Mouse (Mus musculus): ENCODE data around the gene Bmpr1b. TPM values are rescaled to one million over a fixed set of nuclear protein-coding genes. Genes with fewer than 3 reads are reported as not detected.

Bmpr1b gene
- polyA plus RNA-seq, 1 experiment from 2014 or later: 2.7 TPM

GRCm38 (mm10) chr3:142125556-142125955 is 43.7 kb downstream of the Bmpr1b start:
- no peaks in the 10 kb centered on the region for H3K36me3 ChIP-seq (ENCODE audit: control insufficient read depth, insufficient read depth, low read length)
- no peaks in the 10 kb centered on the region for H3K4me1 ChIP-seq (replicated peaks; ENCODE audit: control insufficient read depth, insufficient read depth)
- H3K27me3 ChIP-seq (ENCODE audit: control insufficient read depth, insufficient read depth, low read length): no peaks in the 10 kb centered on the region
- H3K4me2 ChIP-seq (replicated peaks; ENCODE audit: low read depth): no peak overlapping the region
- TF ChIP-seq EP300 (optimal IDR thresholded peaks at IDR 0.05): no peak
- no peak for TF ChIP-seq CTCF (IDR thresholded peaks at IDR 0.05; ENCODE audit: low read depth)
- H3K9me3 ChIP-seq (ENCODE audit: control insufficient read depth, low read length): no peaks in the 10 kb centered on the region
- DNase-seq (ENCODE audit: low spot score) (no peak), ATAC-seq (ENCODE audit: low FRiP score, low TSS enrichment) (no peak)
- H3K27ac ChIP-seq (replicated peaks): no peak overlapping the region
- H3K4me3 ChIP-seq (ENCODE audit: low read depth, low read length): no peak overlapping the region
- 49% methylated on average over 2 of the region's 2 CpGs for WGBS
- H3K9ac ChIP-seq (ENCODE audit: low read length): no peak overlapping the region

GRCm38 (mm10) chr3:142124255-142124654 is 45.0 kb downstream of the Bmpr1b start:
- Histone ChIP-seq H3K4me3 (ENCODE audit: low read depth, low read length) (no peak overlapping the region), H3K36me3 (ENCODE audit: control insufficient read depth, insufficient read depth, low read length) (no peaks in the 10 kb centered on the region), H3K4me2 (replicated peaks; ENCODE audit: low read depth) (no peak overlapping the region), H3K9ac (ENCODE audit: low read length) (no peak overlapping the region), H3K4me1 (replicated peaks; ENCODE audit: control insufficient read depth, insufficient read depth) (no peaks in the 10 kb centered on the region), H3K27ac (replicated peaks) (no peak overlapping the region), H3K27me3 (ENCODE audit: control insufficient read depth, insufficient read depth, low read length) (no peaks in the 10 kb centered on the region), H3K9me3 (ENCODE audit: control insufficient read depth, low read length) (no peaks in the 10 kb centered on the region)
- DNase-seq (ENCODE audit: low spot score): no peak
- TF ChIP-seq CTCF (IDR thresholded peaks at IDR 0.05; ENCODE audit: low read depth) (no peak), EP300 (optimal IDR thresholded peaks at IDR 0.05) (no peak)
- WGBS: 64% methylated on average over 6 of the region's 6 CpGs
- no peak for ATAC-seq (ENCODE audit: low FRiP score, low TSS enrichment)

GRCm38 (mm10) chr3:142122376-142122775 is 46.8 kb downstream of the Bmpr1b start:
- ATAC-seq (ENCODE audit: low FRiP score, low TSS enrichment): no peak
- DNase-seq (ENCODE audit: low spot score): no peak
- Histone ChIP-seq H3K36me3 (ENCODE audit: control insufficient read depth, insufficient read depth, low read length) (no peaks in the 10 kb centered on the region), H3K4me2 (replicated peaks; ENCODE audit: low read depth) (no peak overlapping the region), H3K9ac (ENCODE audit: low read length) (no peak overlapping the region), H3K27ac (replicated peaks) (no peak overlapping the region), H3K27me3 (ENCODE audit: control insufficient read depth, insufficient read depth, low read length) (no peaks in the 10 kb centered on the region), H3K4me3 (ENCODE audit: low read depth, low read length) (no peak overlapping the region), H3K9me3 (ENCODE audit: control insufficient read depth, low read length) (no peaks in the 10 kb centered on the region), H3K4me1 (replicated peaks; ENCODE audit: control insufficient read depth, insufficient read depth) (no peaks in the 10 kb centered on the region)
- 76% methylated on average over 5 of the region's 5 CpGs for WGBS
- TF ChIP-seq CTCF (IDR thresholded peaks at IDR 0.05; ENCODE audit: low read depth) (no peak), EP300 (optimal IDR thresholded peaks at IDR 0.05) (no peak)

- Histone ChIP-seq H3K27ac (replicated peaks) (no peak overlapping the region), H3K4me3 (ENCODE audit: low read depth, low read length) (no peak overlapping the region), H3K27me3 (ENCODE audit: control insufficient read depth, insufficient read depth, low read length) (no peaks in the 10 kb centered on the region), H3K4me2 (replicated peaks; ENCODE audit: low read depth) (no peak overlapping the region), H3K9ac (ENCODE audit: low read length) (no peak overlapping the region), H3K36me3 (ENCODE audit: control insufficient read depth, insufficient read depth, low read length) (no peaks in the 10 kb centered on the region), H3K9me3 (ENCODE audit: control insufficient read depth, low read length) (no peaks in the 10 kb centered on the region), H3K4me1 (replicated peaks; ENCODE audit: control insufficient read depth, insufficient read depth) (no peaks in the 10 kb centered on the region)
- TF ChIP-seq EP300 (optimal IDR thresholded peaks at IDR 0.05) (no peak), CTCF (IDR thresholded peaks at IDR 0.05; ENCODE audit: low read depth) (no peak)
- WGBS: 69% methylated on average over 3 of the region's 3 CpGs
- DNase-seq (ENCODE audit: low spot score) (no peak), ATAC-seq (ENCODE audit: low FRiP score, low TSS enrichment) (no peak)
Observed at GRCm38 (mm10) chr3:142120795-142121194, 48.4 kb downstream of the Bmpr1b start.

GRCm38 (mm10) chr3:142114762-142115316 is 54.4 kb downstream of the Bmpr1b start:
- Histone ChIP-seq H3K36me3 (ENCODE audit: control insufficient read depth, insufficient read depth, low read length) (no peaks in the 10 kb centered on the region), H3K27me3 (ENCODE audit: control insufficient read depth, insufficient read depth, low read length) (no peaks in the 10 kb centered on the region), H3K4me2 (replicated peaks; ENCODE audit: low read depth) (no peak overlapping the region), H3K27ac (replicated peaks) (no peak overlapping the region), H3K4me1 (replicated peaks; ENCODE audit: control insufficient read depth, insufficient read depth) (no peaks in the 10 kb centered on the region), H3K4me3 (ENCODE audit: low read depth, low read length) (no peak overlapping the region), H3K9me3 (ENCODE audit: control insufficient read depth, low read length) (no peaks in the 10 kb centered on the region), H3K9ac (ENCODE audit: low read length) (no peak overlapping the region)
- no peak for DNase-seq (ENCODE audit: low spot score)
- TF ChIP-seq EP300 (optimal IDR thresholded peaks at IDR 0.05): no peak
- no peak for ATAC-seq (ENCODE audit: low FRiP score, low TSS enrichment)
- WGBS: 69% methylated on average over 6 of the region's 6 CpGs

- Histone ChIP-seq H3K9ac (ENCODE audit: low read length) (no peak overlapping the region), H3K4me2 (replicated peaks; ENCODE audit: low read depth) (no peak overlapping the region), H3K36me3 (ENCODE audit: control insufficient read depth, insufficient read depth, low read length) (no peaks in the 10 kb centered on the region), H3K4me3 (ENCODE audit: low read depth, low read length) (no peak overlapping the region), H3K27me3 (ENCODE audit: control insufficient read depth, insufficient read depth, low read length) (no peaks in the 10 kb centered on the region), H3K9me3 (ENCODE audit: control insufficient read depth, low read length) (no peaks in the 10 kb centered on the region), H3K27ac (replicated peaks) (no peak overlapping the region), H3K4me1 (replicated peaks; ENCODE audit: control insufficient read depth, insufficient read depth) (no peaks in the 10 kb centered on the region)
- DNase-seq (ENCODE audit: low spot score) (no peak), ATAC-seq (ENCODE audit: low FRiP score, low TSS enrichment) (no peak)
- 72% methylated on average over 3 of the region's 3 CpGs for WGBS
- no peak for TF ChIP-seq CTCF (IDR thresholded peaks at IDR 0.05; ENCODE audit: low read depth)
- TF ChIP-seq EP300 (optimal IDR thresholded peaks at IDR 0.05): no peak
Observed at GRCm38 (mm10) chr3:142114190-142114589, 55.0 kb downstream of the Bmpr1b start.

Measured in stomach, postnatal 0 days (tissue).